Mouse (Mus musculus) G1E (cell line): ENCODE data around the gene Tmem126b.

Experiments
- CTCF ChIP-seq: IDR thresholded peaks from 2 replicates; pipeline ENCODE4 v1.5.1; 2012; ENCODE audit warnings: low read depth, low read length, inconsistent platforms, mixed read lengths
- TAL1 ChIP-seq: conservative IDR thresholded peaks from 2 replicates; pipeline ENCODE4 v1.6.1; 2012; ENCODE audit warnings: low read depth, low read length, inconsistent platforms, mixed read lengths

GRCm38 (mm10) chr7:90473511-90473910, 2.3 kb downstream of the Tmem126b start:
- TF ChIP-seq CTCF (no peak), TAL1 (no peak)
